ENCODE assay signal across 16 mouse cellular contexts in genomic region chr2:97545946-97546345, GRCm38 (mm10).
"Had no signal": no experiment of that assay in that cellular context is flagged by ENCODE, and none has a peak within 500 bp of the region (broad histone marks: within the 10 kb centered on the region; RNA-seq: fewer than 3 reads in every experiment).

No protein-coding gene starts in this region.

- H3K4me2 ChIP-seq: neural tube, embryonic 12.5 days; neural tube, embryonic 13.5 days; neural tube, embryonic 15.5 days; stomach, embryonic 15.5 days had no signal

- H3K9me3 ChIP-seq: neural tube, embryonic 12.5 days; neural tube, embryonic 13.5 days; neural tube, embryonic 15.5 days; stomach, embryonic 15.5 days had no signal

- H3K27me3 ChIP-seq: neural tube, embryonic 12.5 days; neural tube, embryonic 13.5 days; neural tube, embryonic 15.5 days; stomach, embryonic 15.5 days had no signal

- H3K27ac ChIP-seq: neural tube, embryonic 12.5 days; neural tube, embryonic 13.5 days; neural tube, embryonic 15.5 days; stomach, embryonic 15.5 days; stomach, postnatal 0 days had no signal

- DNase-seq: right cerebral cortex, adult 18-20 months; right cerebral cortex, postnatal 14 days; right cerebral cortex, postnatal 25 days; right cerebral cortex, postnatal 4 days; spleen, adult 18-20 months; thymus, adult 18-20 months; thymus, adult 2 months; thymus, postnatal 14 days; thymus, postnatal 25 days; thymus, postnatal 36 days; thymus, postnatal 4 days had no signal

- H3K9ac ChIP-seq: neural tube, embryonic 12.5 days; neural tube, embryonic 13.5 days; neural tube, embryonic 15.5 days; stomach, embryonic 15.5 days had no signal

- H3K4me1 ChIP-seq: stomach, embryonic 15.5 days had no signal

- H3K4me3 ChIP-seq: neural tube, embryonic 12.5 days; neural tube, embryonic 13.5 days; neural tube, embryonic 15.5 days; stomach, embryonic 15.5 days had no signal

- H3K36me3 ChIP-seq: neural tube, embryonic 12.5 days; neural tube, embryonic 13.5 days; neural tube, embryonic 15.5 days; stomach, embryonic 15.5 days had no signal
